Mouse (Mus musculus): ENCODE measurements around the gene Ezh1. TPM values are rescaled to one million over a fixed set of nuclear protein-coding genes. Genes with fewer than 3 reads are reported as not detected.

Gene Ezh1
- polyA plus RNA-seq, 1 experiment from 2014 or later = 10.4 TPM

GRCm38 (mm10) chr11:101151063-101151462 is 75.2 kb downstream of the Ezh1 start:
- no peak overlapping the region for H3K9ac ChIP-seq (ENCODE audit: low read length)
- no peak overlapping the region for H3K27ac ChIP-seq (ENCODE audit: low read depth, low read length)
- ATAC-seq (ENCODE audit: low FRiP score) = no peak
- no peaks in the 10 kb centered on the region for H3K9me3 ChIP-seq (ENCODE audit: control insufficient read depth, low read length)
- 50% methylated on average over 2 of the region's 2 CpGs for WGBS
- no peaks in the 10 kb centered on the region for H3K36me3 ChIP-seq (ENCODE audit: control insufficient read depth, insufficient read depth, low read length)
- H3K27me3 ChIP-seq (ENCODE audit: control insufficient read depth, insufficient read depth, low read length) = no peaks in the 10 kb centered on the region; the same call in 1 of the 2 replicates
- peak; percentile 21 for DNase-seq (ENCODE audit: low spot score, missing footprints)
- peaks cover 4% of the 10 kb centered on the region; the same call in 1 of the 2 replicates for H3K4me1 ChIP-seq (ENCODE audit: control insufficient read depth, insufficient read depth, low read length)
- H3K4me3 ChIP-seq (ENCODE audit: low read depth, low read length) = no peak overlapping the region
- H3K4me2 ChIP-seq = no peak overlapping the region

DNA sequence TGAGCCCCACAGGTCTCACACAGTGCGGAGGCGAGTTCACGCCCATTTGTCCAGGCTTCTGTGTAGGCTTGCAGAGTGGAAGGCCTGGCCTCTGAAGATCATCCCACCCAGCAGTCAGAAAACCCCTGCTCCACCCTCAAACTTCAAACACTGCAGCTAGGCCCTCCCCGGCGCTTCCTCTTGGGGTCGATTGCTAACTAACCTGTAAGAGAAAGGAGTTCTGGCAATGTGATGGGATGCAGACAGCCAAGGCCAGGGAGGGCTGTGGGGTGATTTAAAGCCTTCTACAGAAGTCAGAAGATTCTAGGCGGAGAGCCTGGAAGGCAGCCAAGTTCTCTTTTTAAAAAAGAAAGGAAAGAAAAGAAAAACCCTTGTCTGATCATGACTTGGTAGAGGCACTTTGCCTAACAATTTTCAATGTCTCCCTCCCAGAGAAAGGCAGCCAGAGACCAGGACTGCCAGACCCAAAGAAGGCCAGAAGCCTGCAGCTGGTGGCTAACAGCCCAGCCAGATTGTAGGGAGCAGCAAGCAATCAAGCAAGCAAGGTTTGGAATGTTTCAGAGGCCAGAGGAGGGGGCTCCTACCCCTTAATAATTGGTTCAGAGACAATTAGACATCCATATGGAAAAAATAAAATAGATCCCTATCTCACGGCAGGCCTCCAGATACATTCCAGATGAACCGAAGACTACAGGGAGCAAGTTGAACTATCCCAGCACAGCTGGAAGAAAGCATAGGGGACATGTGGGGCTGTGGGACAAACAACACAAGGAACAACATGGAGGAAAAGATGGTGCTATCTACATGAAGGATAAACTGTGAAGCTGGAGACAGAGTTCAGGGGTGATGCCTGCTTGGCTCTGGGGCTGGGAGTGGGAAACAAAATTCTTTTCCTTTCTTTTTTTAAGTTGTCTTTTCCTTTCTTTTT is 76.8 kb downstream of the Ezh1 start:
- Histone ChIP-seq H3K9me3 (ENCODE audit: control insufficient read depth, low read length) (no peaks in the 10 kb centered on the region), H3K4me1 (ENCODE audit: control insufficient read depth, insufficient read depth, low read length) (no peaks in the 10 kb centered on the region), H3K4me2 (no peak overlapping the region), H3K9ac (ENCODE audit: low read length) (no peak overlapping the region), H3K27ac (ENCODE audit: low read depth, low read length) (no peak overlapping the region), H3K27me3 (ENCODE audit: control insufficient read depth, insufficient read depth, low read length) (no peaks in the 10 kb centered on the region), H3K36me3 (ENCODE audit: control insufficient read depth, insufficient read depth, low read length) (no peaks in the 10 kb centered on the region), H3K4me3 (ENCODE audit: low read depth, low read length) (no peak overlapping the region)
- DNase-seq (ENCODE audit: low spot score, missing footprints) (peak; percentile 59), ATAC-seq (ENCODE audit: low FRiP score) (no peak)
- 72% methylated on average over 9 of the region's 9 CpGs for WGBS

GRCm38 (mm10) chr11:101148751-101149150 is 77.5 kb downstream of the Ezh1 start:
- Histone ChIP-seq H3K9ac (ENCODE audit: low read length) (no peak overlapping the region), H3K4me2 (no peak overlapping the region), H3K27ac (ENCODE audit: low read depth, low read length) (no peak overlapping the region), H3K4me3 (ENCODE audit: low read depth, low read length) (no peak overlapping the region), H3K4me1 (ENCODE audit: control insufficient read depth, insufficient read depth, low read length) (peaks cover 3% of the 10 kb centered on the region; the same call in 1 of the 2 replicates), H3K36me3 (ENCODE audit: control insufficient read depth, insufficient read depth, low read length) (no peaks in the 10 kb centered on the region), H3K9me3 (ENCODE audit: control insufficient read depth, low read length) (no peaks in the 10 kb centered on the region), H3K27me3 (ENCODE audit: control insufficient read depth, insufficient read depth, low read length) (no peaks in the 10 kb centered on the region)
- WGBS = 70% methylated on average over 10 of the region's 10 CpGs
- peak; percentile 64 for DNase-seq (ENCODE audit: low spot score, missing footprints)
- no peak for ATAC-seq (ENCODE audit: low FRiP score)

GRCm38 (mm10) chr11:101146377-101146776 is 79.9 kb downstream of the Ezh1 start:
- H3K9me3 ChIP-seq (ENCODE audit: control insufficient read depth, low read length) = no peaks in the 10 kb centered on the region
- no peaks in the 10 kb centered on the region for H3K27me3 ChIP-seq (ENCODE audit: control insufficient read depth, insufficient read depth, low read length)
- no peak for ATAC-seq (ENCODE audit: low FRiP score)
- no peak overlapping the region for H3K27ac ChIP-seq (ENCODE audit: low read depth, low read length)
- H3K36me3 ChIP-seq (ENCODE audit: control insufficient read depth, insufficient read depth, low read length) = no peaks in the 10 kb centered on the region
- H3K4me1 ChIP-seq (ENCODE audit: control insufficient read depth, insufficient read depth, low read length) = peaks cover 3% of the 10 kb centered on the region; the same call in 1 of the 2 replicates
- no peak overlapping the region for H3K4me2 ChIP-seq
- WGBS = 18% methylated on average over 10 of the region's 10 CpGs
- H3K4me3 ChIP-seq (ENCODE audit: low read depth, low read length) = no peak overlapping the region
- peak; percentile 91 for DNase-seq (ENCODE audit: low spot score, missing footprints)
- H3K9ac ChIP-seq (ENCODE audit: low read length) = no peak overlapping the region

DNA sequence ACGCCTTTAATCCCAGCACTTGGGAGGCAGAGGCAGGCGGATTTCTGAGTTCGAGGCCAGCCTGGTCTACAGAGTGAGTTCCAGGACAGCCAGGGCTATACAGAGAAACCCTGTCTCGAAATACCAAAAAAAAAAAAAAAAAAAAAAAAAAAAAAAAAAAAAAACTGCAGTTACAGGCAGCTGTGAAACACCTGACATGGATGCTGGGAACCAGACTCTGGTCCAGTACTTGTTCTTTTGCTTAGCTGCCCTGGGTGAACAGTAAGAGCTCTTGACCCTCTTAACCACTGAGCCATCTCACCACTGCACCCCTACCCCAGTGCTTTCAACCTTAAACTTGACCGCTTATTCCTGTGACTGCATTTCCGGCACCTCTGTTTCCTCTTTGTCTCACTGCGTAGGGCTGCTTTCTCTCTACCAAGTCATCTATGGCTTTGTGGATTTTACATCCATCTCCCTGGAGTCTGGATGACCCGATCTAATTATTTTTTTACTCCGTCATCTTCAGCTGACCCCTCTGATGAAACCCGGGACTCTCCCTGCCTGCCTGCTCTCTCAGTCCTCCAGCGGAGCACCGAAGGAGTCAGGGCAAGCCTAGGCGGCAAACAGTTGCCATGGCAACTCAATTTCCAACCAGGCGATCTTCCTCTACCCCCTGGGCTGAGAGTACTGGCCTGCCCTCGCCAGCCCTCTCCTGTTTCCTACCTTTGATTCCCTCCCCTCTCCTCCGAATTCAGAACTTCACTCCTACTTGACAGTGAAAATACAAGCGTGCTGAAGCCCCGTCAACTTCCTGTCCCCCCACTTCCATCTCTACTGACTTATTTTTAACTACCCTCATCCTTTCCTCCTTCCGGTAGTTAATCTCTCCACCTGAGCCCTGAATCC is 82.7 kb downstream of the Ezh1 start:
- H3K27ac ChIP-seq (ENCODE audit: low read depth, low read length) = no peak overlapping the region
- H3K9ac ChIP-seq (ENCODE audit: low read length) = peak overlapping the region; percentile 59
- H3K36me3 ChIP-seq (ENCODE audit: control insufficient read depth, insufficient read depth, low read length) = no peaks in the 10 kb centered on the region
- DNase-seq (ENCODE audit: low spot score, missing footprints) (peak; percentile 95), ATAC-seq (ENCODE audit: low FRiP score) (peak; percentile 79; the same call in 1 of the 2 replicates)
- peaks cover 3% of the 10 kb centered on the region; the same call in 1 of the 2 replicates for H3K4me1 ChIP-seq (ENCODE audit: control insufficient read depth, insufficient read depth, low read length)
- 21% methylated on average over 18 of the region's 19 CpGs for WGBS
- no peaks in the 10 kb centered on the region for H3K9me3 ChIP-seq (ENCODE audit: control insufficient read depth, low read length)
- peak overlapping the region; percentile 45 for H3K4me2 ChIP-seq
- peak overlapping the region; percentile 20; the same call in 1 of the 2 replicates for H3K4me3 ChIP-seq (ENCODE audit: low read depth, low read length)
- H3K27me3 ChIP-seq (ENCODE audit: control insufficient read depth, insufficient read depth, low read length) = no peaks in the 10 kb centered on the region

- peaks cover 3% of the 10 kb centered on the region; the same call in 1 of the 2 replicates for H3K4me1 ChIP-seq (ENCODE audit: control insufficient read depth, insufficient read depth, low read length)
- WGBS = 88% methylated on average over 10 of the region's 10 CpGs
Observed at GRCm38 (mm10) chr11:101142215-101142967, 83.9 kb downstream of the Ezh1 start.

More at GRCm38 (mm10) chr11:101142215-101142967, 83.9 kb downstream of the Ezh1 start:
- Histone ChIP-seq H3K9ac (ENCODE audit: low read length) (no peak overlapping the region), H3K36me3 (ENCODE audit: control insufficient read depth, insufficient read depth, low read length) (no peaks in the 10 kb centered on the region), H3K9me3 (ENCODE audit: control insufficient read depth, low read length) (no peaks in the 10 kb centered on the region), H3K27ac (ENCODE audit: low read depth, low read length) (no peak overlapping the region), H3K27me3 (ENCODE audit: control insufficient read depth, insufficient read depth, low read length) (no peaks in the 10 kb centered on the region), H3K4me3 (ENCODE audit: low read depth, low read length) (no peak overlapping the region), H3K4me2 (no peak overlapping the region)
- ATAC-seq (ENCODE audit: low FRiP score) (no peak), DNase-seq (ENCODE audit: low spot score, missing footprints) (peak; percentile 61)

Other genes with a start within 250 kb of the Ezh1 start
- gene Atp6v0a1, start 217.0 kb downstream of the Ezh1 start, polyA plus RNA-seq (2014; fragmentation: Nextera tagmentation; extraction: Ambion mirVana) = 42.5 and 45.9 TPM in 2 replicates
- gene Naglu, start 156.5 kb downstream of the Ezh1 start, polyA plus RNA-seq (2014; fragmentation: Nextera tagmentation; extraction: Ambion mirVana) = 6.0 and 6.9 TPM in 2 replicates
- 0.10 TPM in 1 of 2 replicates, not detected in the other for gene Hsd17b1, start 148.1 kb downstream of the Ezh1 start, polyA plus RNA-seq (2014; fragmentation: Nextera tagmentation; extraction: Ambion mirVana)
- gene Coasy, start 143.9 kb downstream of the Ezh1 start, polyA plus RNA-seq (2014; fragmentation: Nextera tagmentation; extraction: Ambion mirVana) = 53.2 and 53.3 TPM in 2 replicates
- 38.0 and 47.0 TPM in 2 replicates for gene Mlx, start 139.2 kb downstream of the Ezh1 start, polyA plus RNA-seq (2014; fragmentation: Nextera tagmentation; extraction: Ambion mirVana)
- gene Psmc3ip, start 131.0 kb downstream of the Ezh1 start, polyA plus RNA-seq (2014; fragmentation: Nextera tagmentation; extraction: Ambion mirVana) = 57.0 and 64.8 TPM in 2 replicates
- 11.0 and 11.4 TPM in 2 replicates for gene Retreg3, start 106.6 kb downstream of the Ezh1 start, polyA plus RNA-seq (2014; fragmentation: Nextera tagmentation; extraction: Ambion mirVana)
- 96.3 and 108 TPM in 2 replicates for gene Tubg1, start 106.5 kb downstream of the Ezh1 start, polyA plus RNA-seq (2014; fragmentation: Nextera tagmentation; extraction: Ambion mirVana)
- gene Tubg2, start 70.6 kb downstream of the Ezh1 start, polyA plus RNA-seq (2014; fragmentation: Nextera tagmentation; extraction: Ambion mirVana) = 3.4 and 5.1 TPM in 2 replicates
- 0.30 and 0.32 TPM in 2 replicates for gene Cntnap1, start 55.9 kb downstream of the Ezh1 start, polyA plus RNA-seq (2014; fragmentation: Nextera tagmentation; extraction: Ambion mirVana)
- gene Plekhh3, start 55.1 kb downstream of the Ezh1 start, polyA plus RNA-seq (2014; fragmentation: Nextera tagmentation; extraction: Ambion mirVana) = 5.8 and 7.2 TPM in 2 replicates
- gene Ccr10, start 51.0 kb downstream of the Ezh1 start, polyA plus RNA-seq (2014; fragmentation: Nextera tagmentation; extraction: Ambion mirVana) = not detected in 2 replicates
- 65.6 and 73.4 TPM in 2 replicates for gene Ramp2, start 19.6 kb upstream of the Ezh1 start, polyA plus RNA-seq (2014; fragmentation: Nextera tagmentation; extraction: Ambion mirVana)
- 122 and 130 TPM in 2 replicates for gene Vps25, start 27.2 kb upstream of the Ezh1 start, polyA plus RNA-seq (2014; fragmentation: Nextera tagmentation; extraction: Ambion mirVana)
- 4.8 and 5.2 TPM in 2 replicates for gene Wnk4, start 34.1 kb upstream of the Ezh1 start, polyA plus RNA-seq (2014; fragmentation: Nextera tagmentation; extraction: Ambion mirVana)
- 1.4 and 1.7 TPM in 2 replicates for gene Cntd1, start 52.5 kb upstream of the Ezh1 start, polyA plus RNA-seq (2014; fragmentation: Nextera tagmentation; extraction: Ambion mirVana)
- gene Coa3, start 52.7 kb upstream of the Ezh1 start, polyA plus RNA-seq (2014; fragmentation: Nextera tagmentation; extraction: Ambion mirVana) = 213 and 220 TPM in 2 replicates
- gene Becn1, start 75.8 kb upstream of the Ezh1 start, polyA plus RNA-seq (2014; fragmentation: Nextera tagmentation; extraction: Ambion mirVana) = 163 and 179 TPM in 2 replicates
- 146 and 154 TPM in 2 replicates for gene Psme3, start 89.8 kb upstream of the Ezh1 start, polyA plus RNA-seq (2014; fragmentation: Nextera tagmentation; extraction: Ambion mirVana)
- gene Aoc2, start 98.6 kb upstream of the Ezh1 start, polyA plus RNA-seq (2014; fragmentation: Nextera tagmentation; extraction: Ambion mirVana) = 1.3 and 1.4 TPM in 2 replicates
- gene Aoc3, start 104.1 kb upstream of the Ezh1 start, polyA plus RNA-seq (2014; fragmentation: Nextera tagmentation; extraction: Ambion mirVana) = not detected in 2 replicates
- gene G6pc, start 141.1 kb upstream of the Ezh1 start, polyA plus RNA-seq (2014; fragmentation: Nextera tagmentation; extraction: Ambion mirVana) = not detected in 2 replicates
- gene Aarsd1, start 191.2 kb upstream of the Ezh1 start, polyA plus RNA-seq (2014; fragmentation: Nextera tagmentation; extraction: Ambion mirVana) = 83.0 and 91.1 TPM in 2 replicates
- gene Gm27029, start 198.3 kb upstream of the Ezh1 start, polyA plus RNA-seq (2014; fragmentation: Nextera tagmentation; extraction: Ambion mirVana) = 7.6 and 9.9 TPM in 2 replicates
- 12.6 and 15.0 TPM in 2 replicates for gene Rundc1, start 198.6 kb upstream of the Ezh1 start, polyA plus RNA-seq (2014; fragmentation: Nextera tagmentation; extraction: Ambion mirVana)
- 1.7 and 2.4 TPM in 2 replicates for gene Ptges3l, start 198.9 kb upstream of the Ezh1 start, polyA plus RNA-seq (2014; fragmentation: Nextera tagmentation; extraction: Ambion mirVana)
- 385 and 399 TPM in 2 replicates for gene Rpl27, start 215.8 kb upstream of the Ezh1 start, polyA plus RNA-seq (2014; fragmentation: Nextera tagmentation; extraction: Ambion mirVana)
- 2.7 and 4.1 TPM in 2 replicates for gene Ifi35, start 221.9 kb upstream of the Ezh1 start, polyA plus RNA-seq (2014; fragmentation: Nextera tagmentation; extraction: Ambion mirVana)
- 35.5 and 37.5 TPM in 2 replicates for gene Rnd2, start 238.5 kb upstream of the Ezh1 start, polyA plus RNA-seq (2014; fragmentation: Nextera tagmentation; extraction: Ambion mirVana)
- 43.5 and 47.6 TPM in 2 replicates for gene Vat1, start 239.8 kb upstream of the Ezh1 start, polyA plus RNA-seq (2014; fragmentation: Nextera tagmentation; extraction: Ambion mirVana)

Measured in midbrain, embryonic 11.5 days (tissue).